Mouse (Mus musculus): ENCODE measurements at regions not wholly inside any gene's neighbourhood (a gene's known extent, or its start where the extent isn't known, plus 50 kb on each side); places are given as distances from the start of the nearest gene placed in this dataset.

- TF ChIP-seq CTCF (IDR thresholded peaks at IDR 0.05; ENCODE audit: extremely low read depth, insufficient read depth, low read length) (no peak), POLR2A (IDR thresholded peaks at IDR 0.05; ENCODE audit: extremely low read depth, insufficient read depth, low read length) (no peak)
- Histone ChIP-seq H3K4me1 (ENCODE audit: control insufficient read depth, insufficient read depth, low read length) (peaks cover 2% of the 10 kb centered on the region), H3K27ac (ENCODE audit: insufficient read depth, low read length) (no peak overlapping the region)
Measured at GRCm38 (mm10) chr13:30046504-30047169, 60.8 kb upstream of the E2f3 start.

GRCm38 (mm10) chr13:30046061-30046460 is 60.2 kb upstream of the E2f3 start:
- Histone ChIP-seq H3K27ac (ENCODE audit: insufficient read depth, low read length) (no peak overlapping the region), H3K4me3 (ENCODE audit: insufficient read depth, low read length) (no peak overlapping the region), H3K4me1 (ENCODE audit: control insufficient read depth, insufficient read depth, low read length) (peaks cover 2% of the 10 kb centered on the region)
- TF ChIP-seq POLR2A (IDR thresholded peaks at IDR 0.05; ENCODE audit: extremely low read depth, insufficient read depth, low read length) (no peak), CTCF (IDR thresholded peaks at IDR 0.05; ENCODE audit: extremely low read depth, insufficient read depth, low read length) (no peak)

More at GRCm38 (mm10) chr13:30046504-30047169, 60.8 kb upstream of the E2f3 start:
- H3K4me3 ChIP-seq (ENCODE audit: insufficient read depth, low read length), result no peak overlapping the region

- TF ChIP-seq POLR2A (IDR thresholded peaks at IDR 0.05; ENCODE audit: extremely low read depth, insufficient read depth, low read length) (no peak), CTCF (IDR thresholded peaks at IDR 0.05; ENCODE audit: extremely low read depth, insufficient read depth, low read length) (no peak)
- Histone ChIP-seq H3K27ac (ENCODE audit: insufficient read depth, low read length) (no peak overlapping the region), H3K4me1 (ENCODE audit: control insufficient read depth, insufficient read depth, low read length) (peaks cover 2% of the 10 kb centered on the region), H3K4me3 (ENCODE audit: insufficient read depth, low read length) (no peak overlapping the region)
Measured at GRCm38 (mm10) chr13:30045225-30045624, 59.4 kb upstream of the E2f3 start.

- Histone ChIP-seq H3K4me1 (ENCODE audit: control insufficient read depth, insufficient read depth, low read length) (peaks cover 2% of the 10 kb centered on the region), H3K4me3 (ENCODE audit: insufficient read depth, low read length) (no peak overlapping the region), H3K27ac (ENCODE audit: insufficient read depth, low read length) (no peak overlapping the region)
- TF ChIP-seq CTCF (IDR thresholded peaks at IDR 0.05; ENCODE audit: extremely low read depth, insufficient read depth, low read length), result no peak
- no peak for TF ChIP-seq POLR2A (IDR thresholded peaks at IDR 0.05; ENCODE audit: extremely low read depth, insufficient read depth, low read length)
Measured at GRCm38 (mm10) chr13:30044790-30045189, 58.9 kb upstream of the E2f3 start.

- no peak for TF ChIP-seq CTCF (IDR thresholded peaks at IDR 0.05; ENCODE audit: extremely low read depth, insufficient read depth, low read length)
- no peak for TF ChIP-seq POLR2A (IDR thresholded peaks at IDR 0.05; ENCODE audit: extremely low read depth, insufficient read depth, low read length)
- Histone ChIP-seq H3K4me3 (ENCODE audit: insufficient read depth, low read length) (no peak overlapping the region), H3K4me1 (ENCODE audit: control insufficient read depth, insufficient read depth, low read length) (peaks cover 2% of the 10 kb centered on the region), H3K27ac (ENCODE audit: insufficient read depth, low read length) (peak overlapping the region; percentile 88)
Measured at GRCm38 (mm10) chr13:30042689-30043320, 56.9 kb upstream of the E2f3 start.

GRCm38 (mm10) chr13:30041501-30042295 is 55.8 kb upstream of the E2f3 start:
- peak overlapping the region; percentile 84 for H3K27ac ChIP-seq (ENCODE audit: insufficient read depth, low read length)
- TF ChIP-seq POLR2A (IDR thresholded peaks at IDR 0.05; ENCODE audit: extremely low read depth, insufficient read depth, low read length) (no peak), CTCF (IDR thresholded peaks at IDR 0.05; ENCODE audit: extremely low read depth, insufficient read depth, low read length) (no peak)
- no peak overlapping the region for H3K4me3 ChIP-seq (ENCODE audit: insufficient read depth, low read length)
- peaks cover 2% of the 10 kb centered on the region for H3K4me1 ChIP-seq (ENCODE audit: control insufficient read depth, insufficient read depth, low read length)

GRCm38 (mm10) chr13:30040288-30040687 is 54.4 kb upstream of the E2f3 start:
- H3K27ac ChIP-seq (ENCODE audit: insufficient read depth, low read length), result no peak overlapping the region
- peaks cover 2% of the 10 kb centered on the region for H3K4me1 ChIP-seq (ENCODE audit: control insufficient read depth, insufficient read depth, low read length)
- no peak for TF ChIP-seq CTCF (IDR thresholded peaks at IDR 0.05; ENCODE audit: extremely low read depth, insufficient read depth, low read length)
- no peak overlapping the region for H3K4me3 ChIP-seq (ENCODE audit: insufficient read depth, low read length)

- Histone ChIP-seq H3K4me1 (ENCODE audit: control insufficient read depth, insufficient read depth, low read length) (peaks cover 2% of the 10 kb centered on the region), H3K27ac (ENCODE audit: insufficient read depth, low read length) (no peak overlapping the region), H3K4me3 (ENCODE audit: insufficient read depth, low read length) (no peak overlapping the region)
- TF ChIP-seq CTCF (IDR thresholded peaks at IDR 0.05; ENCODE audit: extremely low read depth, insufficient read depth, low read length), result no peak
- no peak for TF ChIP-seq POLR2A (IDR thresholded peaks at IDR 0.05; ENCODE audit: extremely low read depth, insufficient read depth, low read length)
Measured at GRCm38 (mm10) chr13:30039791-30040190, 53.9 kb upstream of the E2f3 start.

- Histone ChIP-seq H3K4me1 (ENCODE audit: control insufficient read depth, insufficient read depth, low read length) (no peaks in the 10 kb centered on the region; the same call in 1 of the 2 replicates), H3K27ac (ENCODE audit: insufficient read depth, low read length) (no peak overlapping the region), H3K4me3 (ENCODE audit: insufficient read depth, low read length) (no peak overlapping the region)
- TF ChIP-seq POLR2A (IDR thresholded peaks at IDR 0.05; ENCODE audit: extremely low read depth, insufficient read depth, low read length) (no peak), CTCF (IDR thresholded peaks at IDR 0.05; ENCODE audit: extremely low read depth, insufficient read depth, low read length) (no peak)
Measured at GRCm38 (mm10) chr13:30036561-30036960, 50.7 kb upstream of the E2f3 start.

Data from cortical plate, adult 2 months (tissue).